Mouse (Mus musculus): Measurements from ENCODE around the gene Fscn2. TPM values are rescaled to one million over a fixed set of nuclear protein-coding genes. Genes with fewer than 3 reads are reported as not detected.
"Not testable (repeated sequence)": the region's sequence is repeated elsewhere in the genome, so short reads cannot be mapped to it uniquely, and the experiment has no call there.

The Fscn2 gene
- polyA plus RNA-seq, 1 experiment: not detected

GRCm38 (mm10) chr11:120343519-120344309 is 17.6 kb upstream of the Fscn2 start:
- TF ChIP-seq EP300 (IDR thresholded peaks at IDR 0.05; ENCODE audit: insufficient read depth, low read depth, low read length) (no peak), POLR2A (IDR thresholded peaks at IDR 0.05; ENCODE audit: insufficient read depth, low read length) (no peak), CTCF (IDR thresholded peaks at IDR 0.05; ENCODE audit: low read depth, low read length) (no peak)
- H3K4me1 ChIP-seq (ENCODE audit: control insufficient read depth, insufficient read depth, low read length): no peaks in the 10 kb centered on the region
- H3K4me3 ChIP-seq (ENCODE audit: low read depth, low read length): no peak overlapping the region
- no peaks in the 10 kb centered on the region for H3K9me3 ChIP-seq (replicated peaks; ENCODE audit: control insufficient read depth, insufficient read depth, low read length, poor library complexity, severe bottlenecking)
- H3K27me3 ChIP-seq (ENCODE audit: control insufficient read depth, insufficient read depth, low read length, poor library complexity, severe bottlenecking): no peaks in the 10 kb centered on the region
- H3K27ac ChIP-seq (ENCODE audit: insufficient read depth, low read length): no peak overlapping the region
- H3K36me3 ChIP-seq (ENCODE audit: control insufficient read depth, insufficient read depth, low read length, poor library complexity, severe bottlenecking): peaks cover 21% of the 10 kb centered on the region
- H3K9ac ChIP-seq (ENCODE audit: low read depth, poor library complexity, severe bottlenecking): no peak overlapping the region

DNA sequence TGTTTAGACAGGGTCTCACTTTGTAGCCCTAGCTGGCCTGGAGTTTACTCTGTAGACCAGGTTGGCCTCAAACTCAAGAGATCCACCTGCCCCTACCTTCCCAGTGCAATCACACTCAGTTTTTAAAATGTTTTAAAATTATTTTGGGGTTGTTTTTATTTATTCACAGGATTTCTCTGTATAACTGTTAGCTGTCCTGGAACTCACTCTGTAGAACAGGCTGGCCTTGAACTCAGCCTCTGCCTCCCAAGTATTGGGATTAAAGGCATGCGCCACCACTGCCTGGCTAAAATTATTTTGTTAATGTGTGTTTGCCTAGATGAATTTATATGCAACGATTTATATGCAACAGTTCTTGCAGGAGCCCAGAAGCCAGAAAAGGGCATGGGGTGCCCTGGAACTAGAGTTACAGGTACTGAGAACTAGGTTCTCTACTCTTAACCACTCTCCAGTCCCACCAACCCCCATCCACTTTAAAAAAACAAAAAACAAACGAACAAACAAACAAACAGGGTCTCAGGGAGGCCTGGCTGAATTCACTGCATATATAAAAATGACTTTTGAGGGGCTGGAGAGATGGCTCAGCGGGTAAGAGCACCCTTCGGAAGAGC is 16.9 kb upstream of the Fscn2 start:
- H3K4me3 ChIP-seq (ENCODE audit: low read depth, low read length): no peak overlapping the region

GRCm38 (mm10) chr11:120345067-120345681 is 16.2 kb upstream of the Fscn2 start:
- no peak for TF ChIP-seq POLR2A (IDR thresholded peaks at IDR 0.05; ENCODE audit: insufficient read depth, low read length)
- TF ChIP-seq CTCF (IDR thresholded peaks at IDR 0.05; ENCODE audit: low read depth, low read length): no peak
- TF ChIP-seq EP300 (IDR thresholded peaks at IDR 0.05; ENCODE audit: insufficient read depth, low read depth, low read length): no peak
- Histone ChIP-seq H3K9me3 (replicated peaks; ENCODE audit: control insufficient read depth, insufficient read depth, low read length, poor library complexity, severe bottlenecking) (no peaks in the 10 kb centered on the region), H3K9ac (ENCODE audit: low read depth, poor library complexity, severe bottlenecking) (no peak overlapping the region), H3K36me3 (ENCODE audit: control insufficient read depth, insufficient read depth, low read length, poor library complexity, severe bottlenecking) (peaks cover 21% of the 10 kb centered on the region), H3K27ac (ENCODE audit: insufficient read depth, low read length) (peak overlapping the region; percentile 26; the same call in 1 of the 2 replicates), H3K27me3 (ENCODE audit: control insufficient read depth, insufficient read depth, low read length, poor library complexity, severe bottlenecking) (no peaks in the 10 kb centered on the region), H3K4me1 (ENCODE audit: control insufficient read depth, insufficient read depth, low read length) (no peaks in the 10 kb centered on the region), H3K4me3 (ENCODE audit: low read depth, low read length) (no peak overlapping the region)

More for the DNA sequence above, 16.9 kb upstream of the Fscn2 start:
- no peaks in the 10 kb centered on the region for H3K27me3 ChIP-seq (ENCODE audit: control insufficient read depth, insufficient read depth, low read length, poor library complexity, severe bottlenecking)
- H3K9ac ChIP-seq (ENCODE audit: low read depth, poor library complexity, severe bottlenecking): no peak overlapping the region
- H3K27ac ChIP-seq (ENCODE audit: insufficient read depth, low read length): no peak overlapping the region
- H3K4me1 ChIP-seq (ENCODE audit: control insufficient read depth, insufficient read depth, low read length): no peaks in the 10 kb centered on the region
- H3K9me3 ChIP-seq (replicated peaks; ENCODE audit: control insufficient read depth, insufficient read depth, low read length, poor library complexity, severe bottlenecking): no peaks in the 10 kb centered on the region
- TF ChIP-seq POLR2A (IDR thresholded peaks at IDR 0.05; ENCODE audit: insufficient read depth, low read length): no peak
- no peak for TF ChIP-seq EP300 (IDR thresholded peaks at IDR 0.05; ENCODE audit: insufficient read depth, low read depth, low read length)
- no peak for TF ChIP-seq CTCF (IDR thresholded peaks at IDR 0.05; ENCODE audit: low read depth, low read length)
- H3K36me3 ChIP-seq (ENCODE audit: control insufficient read depth, insufficient read depth, low read length, poor library complexity, severe bottlenecking): peaks cover 21% of the 10 kb centered on the region

DNA sequence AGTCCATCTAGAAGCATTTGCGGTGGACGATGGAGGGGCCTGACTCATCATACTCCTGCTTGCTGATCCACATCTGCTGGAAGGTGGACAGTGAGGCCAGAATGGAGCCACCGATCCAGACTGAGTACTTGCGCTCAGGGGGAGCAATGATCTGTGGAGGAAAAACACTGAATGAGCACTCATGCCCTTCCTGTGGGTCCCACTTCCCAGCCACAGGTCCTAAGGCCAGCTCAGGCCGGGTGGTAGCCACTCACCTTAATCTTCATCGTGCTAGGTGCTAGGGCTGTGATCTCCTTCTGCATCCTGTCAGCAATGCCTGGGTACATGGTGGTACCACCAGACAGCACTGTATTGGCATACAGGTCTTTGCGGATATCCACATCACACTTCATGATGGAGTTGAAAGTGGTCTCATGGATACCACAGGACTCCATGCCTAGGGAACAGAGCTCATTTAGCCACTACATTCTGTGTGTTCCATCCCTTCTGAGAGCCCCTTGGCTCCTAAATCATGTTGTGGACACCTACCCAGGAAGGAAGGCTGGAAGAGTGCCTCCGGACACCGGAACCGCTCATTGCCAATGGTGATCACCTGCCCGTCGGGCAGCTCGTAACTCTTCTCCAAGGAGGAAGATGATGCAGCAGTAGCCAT is 14.8 kb upstream of the Fscn2 start:
- not testable (repeated sequence) for H3K9ac ChIP-seq (ENCODE audit: low read depth, poor library complexity, severe bottlenecking); H3K4me1 ChIP-seq (ENCODE audit: control insufficient read depth, insufficient read depth, low read length); H3K27ac ChIP-seq (ENCODE audit: insufficient read depth, low read length); H3K27me3 ChIP-seq (ENCODE audit: control insufficient read depth, insufficient read depth, low read length, poor library complexity, severe bottlenecking); H3K9me3 ChIP-seq (replicated peaks; ENCODE audit: control insufficient read depth, insufficient read depth, low read length, poor library complexity, severe bottlenecking)
- peak overlapping the region; percentile 32 for H3K4me3 ChIP-seq (ENCODE audit: low read depth, low read length)
- peaks cover 21% of the 10 kb centered on the region for H3K36me3 ChIP-seq (ENCODE audit: control insufficient read depth, insufficient read depth, low read length, poor library complexity, severe bottlenecking)

- H3K27me3 ChIP-seq (ENCODE audit: control insufficient read depth, insufficient read depth, low read length, poor library complexity, severe bottlenecking): no peaks in the 10 kb centered on the region
- H3K9me3 ChIP-seq (replicated peaks; ENCODE audit: control insufficient read depth, insufficient read depth, low read length, poor library complexity, severe bottlenecking): no peaks in the 10 kb centered on the region
- peak overlapping the region; percentile 93 for H3K4me3 ChIP-seq (ENCODE audit: low read depth, low read length)
- peak overlapping the region; percentile 99 for H3K9ac ChIP-seq (ENCODE audit: low read depth, poor library complexity, severe bottlenecking)
- no peak overlapping the region for H3K27ac ChIP-seq (ENCODE audit: insufficient read depth, low read length)
- peaks cover 21% of the 10 kb centered on the region for H3K36me3 ChIP-seq (ENCODE audit: control insufficient read depth, insufficient read depth, low read length, poor library complexity, severe bottlenecking)
- TF ChIP-seq POLR2A (IDR thresholded peaks at IDR 0.05; ENCODE audit: insufficient read depth, low read length): no peak
- no peak for TF ChIP-seq EP300 (IDR thresholded peaks at IDR 0.05; ENCODE audit: insufficient read depth, low read depth, low read length)
- no peak for TF ChIP-seq CTCF (IDR thresholded peaks at IDR 0.05; ENCODE audit: low read depth, low read length)
- peaks cover 2% of the 10 kb centered on the region for H3K4me1 ChIP-seq (ENCODE audit: control insufficient read depth, insufficient read depth, low read length)
Observed at GRCm38 (mm10) chr11:120347301-120347700, 14.0 kb upstream of the Fscn2 start.
